Mouse (Mus musculus): ENCODE data around the gene Gbx2.
A peak's percentile ranks its signal among the peaks of the same experiment; 100 is the strongest.

Gbx2 gene

GRCm38 (mm10) chr1:89926583-89927060 is 4.4 kb downstream of the Gbx2 start:
- TF ChIP-seq POU5F1 (IDR thresholded peaks at IDR 0.05; ENCODE audit: borderline replicate concordance, low read length), result no peak
- TF ChIP-seq NANOG (IDR thresholded peaks at IDR 0.05; ENCODE audit: borderline replicate concordance, low read length), result no peak
- no peak for TF ChIP-seq CTCF (conservative IDR thresholded peaks at IDR 0.05; ENCODE audit: low read length)

GRCm38 (mm10) chr1:89925501-89926190 is 5.3 kb downstream of the Gbx2 start:
- Histone ChIP-seq H3K4me1 (replicated peaks; ENCODE audit: low read depth, low read length) (peaks cover 87% of the 10 kb centered on the region), H3K27me3 (ENCODE audit: insufficient read depth, low read length) (peaks cover 72% of the 10 kb centered on the region), H3K4me3 (replicated peaks; ENCODE audit: low read length) (peak overlapping the region; percentile 91), H3K36me3 (ENCODE audit: insufficient read depth, low read length) (peaks cover 50% of the 10 kb centered on the region), H3K9me3 (ENCODE audit: low read length) (no peaks in the 10 kb centered on the region)
- TF ChIP-seq CTCF (conservative IDR thresholded peaks at IDR 0.05; ENCODE audit: low read length) (no peak), NANOG (IDR thresholded peaks at IDR 0.05; ENCODE audit: borderline replicate concordance, low read length) (no peak), POU5F1 (IDR thresholded peaks at IDR 0.05; ENCODE audit: borderline replicate concordance, low read length) (no peak)

More at GRCm38 (mm10) chr1:89926583-89927060, 4.4 kb downstream of the Gbx2 start:
- peak overlapping the region; percentile 91 for H3K4me3 ChIP-seq (replicated peaks; ENCODE audit: low read length)
- H3K27me3 ChIP-seq (ENCODE audit: insufficient read depth, low read length), result peaks cover 67% of the 10 kb centered on the region
- H3K4me1 ChIP-seq (replicated peaks; ENCODE audit: low read depth, low read length), result peaks cover 85% of the 10 kb centered on the region
- peaks cover 50% of the 10 kb centered on the region for H3K36me3 ChIP-seq (ENCODE audit: insufficient read depth, low read length)
- no peaks in the 10 kb centered on the region for H3K9me3 ChIP-seq (ENCODE audit: low read length)

- Histone ChIP-seq H3K9me3 (ENCODE audit: low read length) (no peaks in the 10 kb centered on the region), H3K4me3 (replicated peaks; ENCODE audit: low read length) (peak overlapping the region; percentile 63), H3K36me3 (ENCODE audit: insufficient read depth, low read length) (peaks cover 43% of the 10 kb centered on the region), H3K4me1 (replicated peaks; ENCODE audit: low read depth, low read length) (peaks cover 86% of the 10 kb centered on the region), H3K27me3 (ENCODE audit: insufficient read depth, low read length) (peaks cover 79% of the 10 kb centered on the region)
- TF ChIP-seq NANOG (IDR thresholded peaks at IDR 0.05; ENCODE audit: borderline replicate concordance, low read length) (no peak), CTCF (conservative IDR thresholded peaks at IDR 0.05; ENCODE audit: low read length) (no peak), POU5F1 (IDR thresholded peaks at IDR 0.05; ENCODE audit: borderline replicate concordance, low read length) (no peak)
These were observed 7.3 kb downstream of the Gbx2 start for GRCm38 (mm10) chr1:89923642-89924020.

- Histone ChIP-seq H3K36me3 (ENCODE audit: insufficient read depth, low read length) (peaks cover 37% of the 10 kb centered on the region), H3K9me3 (ENCODE audit: low read length) (no peaks in the 10 kb centered on the region), H3K4me1 (replicated peaks; ENCODE audit: low read depth, low read length) (peaks cover 86% of the 10 kb centered on the region), H3K4me3 (replicated peaks; ENCODE audit: low read length) (peak overlapping the region; percentile 63), H3K27me3 (ENCODE audit: insufficient read depth, low read length) (peaks cover 79% of the 10 kb centered on the region)
- TF ChIP-seq POU5F1 (IDR thresholded peaks at IDR 0.05; ENCODE audit: borderline replicate concordance, low read length) (peak; percentile 5; the same call in 1 of the 2 replicates), NANOG (IDR thresholded peaks at IDR 0.05; ENCODE audit: borderline replicate concordance, low read length) (no peak)
These were observed 7.9 kb downstream of the Gbx2 start for GRCm38 (mm10) chr1:89922883-89923641.

GRCm38 (mm10) chr1:89922282-89922681 is 8.7 kb downstream of the Gbx2 start:
- H3K4me1 ChIP-seq (replicated peaks; ENCODE audit: low read depth, low read length), result peaks cover 86% of the 10 kb centered on the region
- TF ChIP-seq CTCF (conservative IDR thresholded peaks at IDR 0.05; ENCODE audit: low read length) (no peak), POU5F1 (IDR thresholded peaks at IDR 0.05; ENCODE audit: borderline replicate concordance, low read length) (no peak), NANOG (IDR thresholded peaks at IDR 0.05; ENCODE audit: borderline replicate concordance, low read length) (no peak)
- H3K9me3 ChIP-seq (ENCODE audit: low read length), result no peaks in the 10 kb centered on the region
- peak overlapping the region; percentile 62 for H3K4me3 ChIP-seq (replicated peaks; ENCODE audit: low read length)
- peaks cover 29% of the 10 kb centered on the region for H3K36me3 ChIP-seq (ENCODE audit: insufficient read depth, low read length)
- peaks cover 80% of the 10 kb centered on the region for H3K27me3 ChIP-seq (ENCODE audit: insufficient read depth, low read length)

GRCm38 (mm10) chr1:89921806-89922205 is 9.2 kb downstream of the Gbx2 start:
- Histone ChIP-seq H3K4me1 (replicated peaks; ENCODE audit: low read depth, low read length) (peaks cover 83% of the 10 kb centered on the region), H3K9me3 (ENCODE audit: low read length) (no peaks in the 10 kb centered on the region), H3K27me3 (ENCODE audit: insufficient read depth, low read length) (peaks cover 85% of the 10 kb centered on the region), H3K4me3 (replicated peaks; ENCODE audit: low read length) (peak overlapping the region; percentile 62), H3K36me3 (ENCODE audit: insufficient read depth, low read length) (peaks cover 24% of the 10 kb centered on the region)
- TF ChIP-seq CTCF (conservative IDR thresholded peaks at IDR 0.05; ENCODE audit: low read length) (0 out of 2 replicates have a peak, but pooled peaks have one; percentile 13), NANOG (IDR thresholded peaks at IDR 0.05; ENCODE audit: borderline replicate concordance, low read length) (no peak)

GRCm38 (mm10) chr1:89919206-89919605 is 11.8 kb downstream of the Gbx2 start:
- H3K27me3 ChIP-seq (ENCODE audit: insufficient read depth, low read length), result peaks cover 73% of the 10 kb centered on the region
- no peaks in the 10 kb centered on the region for H3K9me3 ChIP-seq (ENCODE audit: low read length)
- no peak overlapping the region for H3K4me3 ChIP-seq (replicated peaks; ENCODE audit: low read length)
- peaks cover 57% of the 10 kb centered on the region for H3K4me1 ChIP-seq (replicated peaks; ENCODE audit: low read depth, low read length)
- TF ChIP-seq CTCF (conservative IDR thresholded peaks at IDR 0.05; ENCODE audit: low read length) (no peak), NANOG (IDR thresholded peaks at IDR 0.05; ENCODE audit: borderline replicate concordance, low read length) (no peak), POU5F1 (IDR thresholded peaks at IDR 0.05; ENCODE audit: borderline replicate concordance, low read length) (no peak)
- H3K36me3 ChIP-seq (ENCODE audit: insufficient read depth, low read length), result peaks cover under 1% of the 10 kb centered on the region

- no peaks in the 10 kb centered on the region for H3K36me3 ChIP-seq (ENCODE audit: insufficient read depth, low read length)
- H3K4me1 ChIP-seq (replicated peaks; ENCODE audit: low read depth, low read length), result peaks cover 55% of the 10 kb centered on the region
- no peak overlapping the region; the same call in 1 of the 2 replicates for H3K4me3 ChIP-seq (replicated peaks; ENCODE audit: low read length)
- TF ChIP-seq CTCF (conservative IDR thresholded peaks at IDR 0.05; ENCODE audit: low read length) (no peak), POU5F1 (IDR thresholded peaks at IDR 0.05; ENCODE audit: borderline replicate concordance, low read length) (no peak), NANOG (IDR thresholded peaks at IDR 0.05; ENCODE audit: borderline replicate concordance, low read length) (no peak)
- H3K27me3 ChIP-seq (ENCODE audit: insufficient read depth, low read length), result peaks cover 62% of the 10 kb centered on the region
- H3K9me3 ChIP-seq (ENCODE audit: low read length), result no peaks in the 10 kb centered on the region
These were observed 12.9 kb downstream of the Gbx2 start for GRCm38 (mm10) chr1:89918111-89918510.

All from E14TG2a.4 (cell line).